Mouse (Mus musculus) left cerebral cortex, adult 9 months (tissue): ENCODE data around the gene Ube2cbp.
A peak's percentile ranks its signal among the peaks of the same experiment; 100 is the strongest.

ENCODE experiments used
- DNase-seq, 2 experiments: peaks; one replicate each; pipeline ENCODE4 v3.0.0; 2022; ENCODE audit warnings: low spot score in 2 of 2

Ube2cbp gene

DNA sequence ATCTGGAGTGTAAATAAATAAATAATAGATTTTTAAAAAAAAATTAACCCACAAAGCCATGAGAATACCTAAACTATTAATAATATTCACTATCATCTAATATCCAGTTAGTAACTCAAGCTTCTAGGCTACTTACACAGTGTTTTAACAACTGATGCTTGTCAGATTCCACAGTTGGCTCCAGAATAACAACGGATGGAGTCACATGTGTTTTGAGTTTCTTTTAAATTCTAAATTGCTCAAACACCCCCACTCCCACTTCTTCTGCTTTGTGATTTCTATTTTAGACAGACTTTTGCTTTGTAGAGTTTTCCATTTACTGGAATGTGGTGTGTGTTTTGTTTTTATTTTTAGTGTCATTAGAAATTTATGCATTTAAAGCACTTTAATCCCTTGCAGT lies 140.0 kb downstream of the Ube2cbp start:
- DNase-seq, result no peak

DNA sequence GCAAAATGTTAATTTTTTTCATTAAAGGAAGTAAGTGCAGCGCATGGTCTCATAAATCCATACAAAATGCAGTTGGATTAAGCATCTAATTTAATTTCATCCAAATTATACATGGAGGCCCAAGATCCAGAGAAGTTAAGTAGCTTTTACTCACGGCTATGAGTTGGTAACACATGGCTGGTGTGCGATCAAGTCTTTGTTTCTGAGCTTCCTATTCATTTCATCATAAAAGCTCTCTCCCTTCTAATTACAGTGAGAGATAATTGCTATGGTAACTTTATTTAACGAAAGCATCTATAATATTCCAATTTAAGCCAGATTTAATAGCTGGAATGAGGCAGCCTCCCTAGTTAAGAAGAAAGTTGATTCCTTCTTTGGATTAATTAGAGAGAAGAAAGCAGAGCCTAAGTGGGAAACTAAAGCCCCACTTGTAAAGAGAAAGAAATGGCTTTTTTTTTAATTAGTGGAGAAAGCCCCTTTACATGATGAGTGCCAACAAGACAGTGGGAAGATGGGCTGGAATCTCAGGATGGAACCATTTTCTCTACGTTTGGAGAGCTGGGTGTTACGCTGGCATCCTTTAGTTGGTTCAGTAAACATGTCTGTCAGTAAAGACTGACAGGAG lies 145.1 kb downstream of the Ube2cbp start:
- no peak for DNase-seq

DNA sequence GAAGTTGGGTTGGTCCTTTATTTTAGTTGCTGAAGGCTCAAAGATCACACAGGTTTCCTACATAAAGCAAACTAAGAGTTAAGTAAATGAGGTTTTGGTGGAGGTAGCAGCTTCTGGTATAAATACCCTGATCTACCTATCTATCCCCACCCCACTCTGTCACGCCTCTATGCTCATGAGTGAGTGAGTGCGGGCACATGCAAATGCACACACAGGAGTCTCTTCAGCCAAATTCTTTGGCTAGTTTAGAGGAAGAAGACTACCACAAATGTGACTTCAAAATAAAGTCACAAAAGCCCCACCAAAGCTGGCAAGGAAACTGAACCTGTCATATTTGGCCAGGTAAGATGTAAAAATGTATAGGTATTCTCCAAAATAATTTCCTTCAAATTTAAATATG lies 149.1 kb downstream of the Ube2cbp start:
- DNase-seq, result no peak

DNA sequence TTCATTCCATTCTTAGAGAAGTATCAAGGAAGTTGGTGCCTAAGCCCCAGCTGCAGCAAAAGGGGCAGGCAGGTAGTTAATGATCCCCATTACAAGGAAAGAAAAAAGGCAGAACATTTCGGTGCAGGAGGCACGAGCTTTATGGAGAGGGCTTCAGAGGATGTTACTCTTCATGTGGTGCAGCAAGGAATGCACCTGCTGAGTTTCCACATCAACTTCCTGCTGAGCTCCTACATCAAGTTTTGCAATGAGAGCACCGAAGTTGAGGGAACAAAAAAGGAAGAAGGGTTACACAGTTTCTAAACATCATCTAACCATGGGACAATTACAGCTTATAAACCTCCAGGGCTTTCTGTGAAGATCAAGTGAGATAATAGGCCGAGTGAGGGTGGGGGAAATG lies 156.1 kb downstream of the Ube2cbp start:
- DNase-seq, result no peak

DNA sequence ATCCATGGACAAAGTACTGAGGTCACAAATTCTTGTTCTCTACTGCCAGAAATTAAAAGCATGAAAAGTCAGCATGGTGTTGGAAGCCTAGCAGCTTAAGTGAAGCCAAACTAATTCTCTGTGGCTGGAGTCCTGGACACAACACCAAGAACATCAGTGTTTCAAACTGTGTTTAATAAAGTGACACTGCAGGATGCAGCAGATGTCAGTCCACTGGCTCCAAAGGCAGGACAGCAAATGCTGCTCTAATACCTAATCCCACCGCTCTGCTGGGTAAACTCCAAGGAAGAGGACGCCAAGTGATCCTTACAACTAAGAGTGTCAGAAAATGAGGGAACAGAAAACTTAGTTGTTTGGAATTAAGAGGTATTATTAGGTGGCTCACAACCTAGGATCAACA lies 158.2 kb downstream of the Ube2cbp start:
- no peak for DNase-seq

DNA sequence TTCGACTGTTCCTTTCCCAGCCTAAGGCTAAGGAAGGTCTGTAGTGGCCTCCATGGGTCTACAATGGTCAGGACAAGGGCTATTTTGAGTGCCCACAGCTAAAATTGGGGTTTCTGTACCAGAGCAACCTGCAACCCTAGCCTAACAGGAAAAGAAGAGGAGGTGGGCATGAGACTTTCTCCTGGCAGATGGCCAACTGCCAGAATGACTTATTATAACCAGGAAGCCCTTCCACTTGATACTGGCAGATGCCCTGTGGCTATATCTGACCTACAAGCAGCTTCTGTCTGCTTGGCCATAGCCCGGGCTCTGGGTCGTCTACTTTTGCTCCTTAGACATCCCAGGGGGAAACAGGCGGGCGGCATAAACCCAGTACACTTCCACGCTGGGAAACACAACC lies 163.3 kb downstream of the Ube2cbp start:
- DNase-seq, result no peak

DNA sequence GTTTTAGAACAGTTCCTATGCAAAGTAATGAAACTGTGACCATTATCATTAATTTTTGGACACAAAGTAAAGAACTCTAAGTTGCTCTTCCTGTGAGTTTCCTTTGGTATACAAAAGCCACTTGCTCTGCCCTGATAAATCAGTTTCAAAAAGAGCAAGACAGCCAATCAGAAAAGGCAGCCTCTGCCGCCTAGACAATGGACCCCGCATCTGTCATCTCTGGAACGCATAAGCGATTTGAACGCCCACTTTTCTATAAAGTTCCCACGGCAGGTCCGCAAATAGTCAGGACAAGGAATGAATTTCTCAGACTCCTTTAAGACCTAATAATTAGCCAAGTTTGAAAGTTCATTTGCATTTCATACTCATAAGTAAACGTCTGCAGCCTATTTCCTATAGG lies 166.2 kb downstream of the Ube2cbp start:
- DNase-seq, result no peak

DNA sequence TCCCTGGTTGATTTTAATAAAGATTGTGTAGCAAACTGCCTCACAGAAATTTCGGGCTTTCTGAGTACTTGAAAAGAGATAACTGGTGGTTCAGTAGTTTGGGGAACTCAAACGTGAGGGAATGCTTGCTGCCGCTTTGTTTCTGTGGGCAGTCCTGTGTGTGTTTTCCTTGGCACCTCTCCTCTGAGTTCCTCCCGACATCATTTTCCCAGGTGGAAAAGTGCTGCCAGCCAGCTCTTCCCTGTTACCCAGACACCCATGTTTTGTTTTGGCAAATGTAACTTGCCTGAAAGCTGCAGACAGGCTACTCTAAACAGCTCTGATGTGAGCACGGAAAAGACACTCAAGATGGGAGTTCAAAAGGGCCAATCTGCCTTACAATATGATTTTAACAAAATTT lies 166.6 kb downstream of the Ube2cbp start:
- DNase-seq, result no peak

DNA sequence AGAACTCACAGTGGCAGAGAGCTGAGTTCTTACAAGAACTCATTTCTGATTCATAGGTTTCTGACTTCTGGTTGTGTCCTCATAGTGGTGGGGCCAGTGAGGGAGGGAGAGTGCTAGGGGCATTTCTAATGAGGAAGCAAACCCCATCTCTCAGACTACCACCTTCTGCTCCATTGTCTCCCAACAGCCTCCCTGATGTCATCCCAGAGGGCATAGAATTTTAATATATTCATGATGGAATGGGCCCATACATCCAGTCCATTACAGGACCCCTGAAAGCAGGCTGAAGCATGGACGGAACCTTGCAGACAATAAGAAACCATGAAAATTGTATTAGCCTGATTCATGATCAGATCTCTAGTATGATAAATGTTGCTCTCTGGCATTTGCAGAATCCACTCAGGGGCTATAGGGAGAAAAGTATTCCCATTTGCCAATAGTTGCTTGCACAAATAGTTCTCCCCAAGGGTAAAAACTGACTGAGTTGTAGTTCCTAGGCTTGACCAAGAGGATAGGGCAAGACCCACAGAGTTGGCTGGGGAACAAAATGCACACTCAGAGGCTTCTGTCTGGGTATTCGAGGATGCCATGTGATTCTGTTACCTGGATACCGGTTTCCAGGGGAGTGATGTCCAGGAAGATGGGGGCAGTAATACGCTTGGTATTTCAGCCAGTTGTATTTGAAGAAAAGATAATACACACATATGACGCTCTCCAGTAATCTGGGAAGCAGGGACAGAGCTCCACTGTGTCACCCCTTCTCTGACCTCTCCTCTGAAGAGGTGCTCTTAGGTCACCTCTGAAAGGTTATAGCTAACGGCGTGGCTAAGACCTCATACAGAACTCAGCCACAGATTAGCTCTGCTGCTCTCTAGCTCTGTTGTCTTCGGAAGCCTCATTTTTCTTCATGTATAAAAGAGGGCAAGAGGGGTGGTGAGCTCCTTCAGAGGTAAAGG lies 167.8 kb downstream of the Ube2cbp start:
- DNase-seq, result no peak

DNA sequence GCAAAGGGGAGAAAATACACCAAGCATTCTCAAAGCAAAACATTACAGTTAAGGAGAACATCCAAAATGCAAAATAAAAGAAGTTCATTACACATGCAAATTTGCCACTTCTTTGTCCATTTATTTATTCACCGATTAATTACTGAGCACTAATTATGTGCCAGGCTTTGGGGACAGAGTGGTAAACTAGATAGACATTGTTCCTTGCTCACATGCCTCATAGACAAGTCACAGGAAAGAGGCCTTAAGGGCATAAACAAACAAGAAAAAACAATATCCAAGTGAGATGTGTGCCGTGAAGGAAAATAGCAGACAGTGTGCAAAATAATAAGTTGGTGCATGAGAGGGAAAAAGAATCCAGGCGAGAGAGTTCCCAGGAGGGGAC lies 177.2 kb downstream of the Ube2cbp start:
- DNase-seq, result no peak

DNA sequence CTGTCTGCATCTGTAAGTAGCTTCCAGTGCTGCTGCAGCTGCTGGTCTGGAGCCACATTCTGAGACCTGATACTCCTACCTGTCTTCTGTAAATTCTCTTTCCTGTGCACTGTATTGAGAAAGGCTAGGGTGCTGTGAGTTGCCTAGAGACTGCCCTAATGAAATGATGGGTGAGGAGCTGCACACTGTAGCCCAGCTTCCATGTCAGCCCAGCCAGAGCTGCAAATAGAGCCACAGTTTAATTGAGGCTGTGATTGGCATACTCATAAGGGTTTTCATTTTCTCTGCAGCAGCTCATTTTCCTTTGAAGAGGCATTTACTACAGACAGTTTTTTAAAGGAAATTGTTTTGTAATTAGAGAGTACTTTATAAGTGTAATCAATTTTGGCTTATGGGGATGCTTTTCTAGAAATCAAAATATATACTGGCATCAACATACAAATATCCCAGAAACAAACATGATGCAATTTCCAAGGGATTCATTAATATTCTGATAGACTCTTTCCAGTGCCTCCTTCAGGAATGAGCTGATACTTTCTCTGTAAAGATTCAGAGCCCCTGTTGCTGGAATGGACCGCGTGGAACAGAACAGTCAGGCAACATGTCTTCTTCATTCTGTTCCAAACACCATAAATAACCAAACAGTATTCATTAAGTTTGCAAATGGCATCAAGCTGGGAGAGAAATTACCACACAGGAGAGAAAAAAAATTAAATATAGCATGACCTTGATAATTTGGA lies 177.8 kb downstream of the Ube2cbp start:
- no peak for DNase-seq

DNA sequence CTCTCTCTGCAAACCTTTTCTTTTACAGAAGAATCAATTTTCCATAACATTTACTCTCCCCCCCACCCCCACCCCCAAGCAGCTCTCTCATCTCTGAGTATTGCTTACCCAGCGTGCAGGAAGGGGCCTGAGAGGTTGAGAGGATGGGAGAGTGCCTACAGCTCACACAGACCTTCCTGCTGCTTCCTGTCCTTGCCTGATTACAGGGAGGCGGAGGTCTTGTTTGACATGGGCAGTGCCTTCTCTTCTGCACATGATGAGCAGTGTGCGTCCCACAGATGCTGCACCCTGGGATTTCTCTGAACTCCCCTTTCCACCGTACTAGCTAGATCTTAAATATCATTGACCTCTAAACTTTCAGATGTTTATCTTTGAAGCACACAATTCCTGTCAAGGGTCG lies 182.2 kb downstream of the Ube2cbp start:
- no peak for DNase-seq

DNA sequence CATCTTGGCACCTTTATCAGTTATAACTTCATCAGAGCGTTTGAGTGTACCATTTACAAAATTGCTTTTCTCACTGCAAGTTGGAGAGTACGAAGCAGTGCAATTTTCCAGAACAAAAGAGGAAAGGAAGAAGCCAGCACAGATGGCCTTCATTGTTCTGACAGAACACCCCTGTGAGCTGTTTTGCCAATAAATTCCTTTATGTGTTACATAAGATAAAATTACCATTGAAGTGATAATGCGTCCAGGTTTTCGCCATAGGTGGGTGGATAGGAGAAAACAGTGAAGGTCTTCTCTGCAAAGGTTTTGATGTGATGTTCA lies 183.6 kb downstream of the Ube2cbp start:
- peak in 1 of 2 experiments; percentile 6 for DNase-seq

DNA sequence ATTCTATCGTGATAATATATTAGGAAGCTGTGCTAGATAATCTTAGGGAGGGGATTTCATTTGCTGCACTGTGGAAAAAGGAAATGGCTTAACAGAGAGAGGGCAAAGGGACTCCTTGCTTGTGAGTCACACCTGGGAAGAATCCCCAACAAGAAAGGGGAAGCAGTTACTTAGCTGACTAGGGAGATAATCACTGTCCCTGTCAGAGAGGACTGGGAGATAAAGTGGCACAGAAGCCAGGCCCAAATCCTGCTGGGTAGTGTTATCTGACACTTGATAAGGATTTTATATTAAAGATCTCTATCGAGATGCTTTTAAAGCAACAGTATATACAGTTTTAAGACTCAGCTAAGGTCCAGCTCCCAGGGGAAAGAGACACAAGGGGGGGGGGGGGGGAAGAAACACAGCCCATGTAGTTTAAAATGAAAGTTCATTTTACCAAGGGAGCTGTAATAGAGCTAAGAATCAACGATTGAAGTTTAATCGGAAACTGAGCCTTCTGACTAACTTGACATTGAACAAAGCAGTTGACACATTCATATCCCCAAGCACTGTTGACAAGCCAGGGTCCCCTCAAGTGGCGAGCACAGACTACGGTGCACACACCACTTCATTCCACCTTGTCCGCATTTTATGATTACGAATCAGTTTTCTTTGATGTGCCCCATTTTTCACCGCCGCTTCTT lies 184.1 kb downstream of the Ube2cbp start:
- no peak for DNase-seq

DNA sequence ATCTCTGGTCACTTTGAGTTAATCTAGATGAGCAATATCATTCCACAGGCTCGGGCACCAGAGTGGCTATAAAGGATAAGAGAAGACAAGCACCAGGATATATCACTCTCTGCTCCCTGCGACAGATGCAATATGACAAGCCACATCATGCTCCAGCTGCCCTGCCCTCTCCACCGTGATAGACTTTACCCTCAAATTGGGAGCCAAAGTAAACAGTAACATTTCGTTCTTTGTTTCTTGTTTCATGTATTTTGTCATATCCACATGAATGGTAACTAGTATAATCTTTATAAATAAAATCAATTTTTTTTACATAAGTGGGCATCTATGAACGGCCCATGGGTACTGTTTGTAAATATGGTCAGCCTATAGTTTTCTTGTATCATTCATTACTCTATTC lies 195.2 kb downstream of the Ube2cbp start:
- DNase-seq, result no peak

DNA sequence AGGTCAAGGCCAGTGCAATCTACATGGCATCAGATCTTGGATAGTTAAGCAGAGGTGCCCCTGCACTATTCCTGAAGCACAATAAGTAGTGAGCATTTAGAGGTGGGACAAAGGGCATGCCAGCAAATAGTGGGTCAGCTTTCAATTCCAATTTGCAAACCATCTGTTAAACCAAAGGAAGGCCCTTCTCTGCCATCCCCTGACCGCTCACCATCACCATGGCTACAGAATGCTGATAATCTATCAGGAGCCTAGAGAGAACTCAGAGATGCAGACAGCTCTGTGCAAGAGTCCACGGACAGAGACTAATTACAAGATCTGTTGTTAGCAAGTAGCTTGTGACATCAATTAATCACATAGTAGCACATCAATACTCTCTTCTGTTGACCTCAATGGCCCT lies 198.1 kb downstream of the Ube2cbp start:
- DNase-seq, result no peak
